Mouse (Mus musculus) stomach, postnatal 0 days (tissue): ENCODE measurements around the gene Col6a6. TPM values are rescaled to one million over a fixed set of nuclear protein-coding genes. Genes with fewer than 3 reads are reported as not detected.
"Not testable (repeated sequence)": the region's sequence is repeated elsewhere in the genome, so short reads cannot be mapped to it uniquely, and the experiment has no call there.

Experiments
- ATAC-seq: fragments of 200-750 bp; cut with Nextera tagmentation; 2 replicates; pipeline ENCODE4 v1.8.0; 2017; ENCODE audit not compliant: low FRiP score, low TSS enrichment
- DNase-seq: peaks from one replicate; pipeline ENCODE4 v3.0.0-alpha.2; 2016; ENCODE audit warnings: low spot score
- H3K27ac ChIP-seq: fragments of 300-500 bp; sonication (generic); replicated peaks from 2 replicates; pipeline ENCODE4 v1.5.1; 2014; ENCODE audit warnings: mild to moderate bottlenecking, control low read depth
- H3K27me3 ChIP-seq: fragments of 300-500 bp; sonication (generic); 2 replicates; pipeline ENCODE4 v1.6.1; 2014; ENCODE audit warnings: low read length; ENCODE audit not compliant: control insufficient read depth, insufficient read depth
- H3K36me3 ChIP-seq: fragments of 300-500 bp; sonication (generic); 2 replicates; pipeline ENCODE4 v1.6.1; 2014; ENCODE audit warnings: low read length, mixed read lengths; ENCODE audit not compliant: control insufficient read depth, insufficient read depth
- H3K4me1 ChIP-seq: fragments of 300-500 bp; sonication (generic); replicated peaks from 2 replicates; pipeline ENCODE4 v1.6.1; 2014; ENCODE audit warnings: antibody characterized with exemption; ENCODE audit not compliant: control insufficient read depth, insufficient read depth
- H3K4me2 ChIP-seq: fragments of 300-500 bp; sonication (generic); replicated peaks from 2 replicates; pipeline ENCODE4 v1.6.1; 2014; ENCODE audit warnings: low read depth, mild to moderate bottlenecking, control low read depth, moderate library complexity
- H3K4me3 ChIP-seq: fragments of 300-500 bp; sonication (generic); 2 replicates; pipeline ENCODE4 v1.5.1; 2014; ENCODE audit warnings: low read depth, low read length, control low read depth
- H3K9ac ChIP-seq: fragments of 300-500 bp; sonication (generic); 2 replicates; pipeline ENCODE4 v1.6.1; 2014; ENCODE audit warnings: mild to moderate bottlenecking, low read length, control low read depth, mixed read lengths
- H3K9me3 ChIP-seq: fragments of 300-500 bp; sonication (generic); 2 replicates; pipeline ENCODE4 v1.6.1; 2016; ENCODE audit warnings: low read length; ENCODE audit not compliant: control insufficient read depth
- CTCF ChIP-seq: IDR thresholded peaks from 2 replicates; pipeline ENCODE4 v1.5.1; 2016; ENCODE audit warnings: antibody characterized with exemption, low read depth, mild to moderate bottlenecking, moderate library complexity
- EP300 ChIP-seq: optimal IDR thresholded peaks from 2 replicates; pipeline ENCODE3; 2016; ENCODE audit warnings: antibody characterized with exemption
- WGBS: fragments of 180-500 bp; shearing (Covaris S2); extraction: QIAGEN DNeasy Blood & Tissue Kit; methylation state at CpG from one replicate; pipeline ENCODE4 v1.1.7; 2014; 5-methylcytosine and 5-hydroxymethylcytosine counted together
- polyA plus RNA-seq: library from polyadenylated mRNA; unstranded; fragments of >200 nt; fragmentation: Nextera tagmentation; extraction: Ambion mirVana; gene quantifications from 2 replicates; pipeline ENCODE4 v1.2.1, GENCODE M21; 2015

Col6a6 gene
- polyA plus RNA-seq, 1 experiment from 2014 or later, result 0.18 TPM

DNA sequence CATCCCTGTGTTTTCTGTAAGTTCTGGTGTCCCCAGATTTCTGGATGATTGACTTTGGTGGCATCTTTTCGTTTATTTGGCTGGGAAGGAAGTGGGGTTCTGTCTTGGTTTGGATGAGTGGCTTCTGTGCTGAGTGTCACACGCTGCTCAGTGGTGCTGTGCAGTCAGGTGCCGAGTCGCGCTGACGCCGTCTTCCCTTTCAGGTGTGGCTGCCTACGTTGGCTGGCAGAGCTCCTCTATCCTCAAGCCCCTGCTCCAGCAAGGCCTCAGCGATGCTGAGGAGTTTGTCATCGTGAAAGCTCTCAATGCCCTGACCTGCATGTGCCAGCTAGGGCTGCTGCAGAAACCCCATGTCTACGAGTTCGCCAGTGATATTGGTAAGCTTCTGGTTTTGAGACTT lies 169.7 kb downstream of the Col6a6 start:
- DNase-seq (no peak), ATAC-seq (no peak)
- Histone ChIP-seq H3K27me3 (no peaks in the 10 kb centered on the region), H3K9me3 (no peaks in the 10 kb centered on the region), H3K9ac (no peak overlapping the region), H3K4me3 (no peak overlapping the region), H3K4me1 (no peaks in the 10 kb centered on the region), H3K4me2 (no peak overlapping the region), H3K36me3 (peaks cover 12% of the 10 kb centered on the region), H3K27ac (no peak overlapping the region)
- WGBS, result 94% methylated on average over 12 of the region's 12 CpGs
- TF ChIP-seq CTCF (no peak), EP300 (no peak)

DNA sequence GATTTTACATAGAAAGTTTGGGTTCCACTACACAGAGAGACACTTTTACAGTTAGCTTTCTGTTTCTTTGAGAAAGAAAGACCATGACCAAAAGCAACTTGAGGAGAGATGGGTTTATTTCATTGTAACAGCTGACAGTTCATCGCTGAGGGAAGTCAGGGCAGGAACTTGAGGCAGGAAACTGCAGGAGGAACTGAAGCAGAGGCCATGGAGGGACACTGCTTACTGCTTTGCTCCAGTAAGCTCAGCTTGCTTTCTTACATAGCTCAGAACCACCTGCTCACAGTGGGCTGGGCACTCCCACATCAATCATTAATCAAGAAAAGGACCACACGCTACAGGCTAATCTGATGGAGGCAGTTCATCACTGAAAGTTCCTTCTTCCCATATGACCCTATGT lies 171.8 kb downstream of the Col6a6 start:
- Histone ChIP-seq H3K4me3 (no peak overlapping the region), H3K9me3 (no peaks in the 10 kb centered on the region), H3K27me3 (no peaks in the 10 kb centered on the region), H3K27ac (no peak overlapping the region), H3K36me3 (peaks cover 5% of the 10 kb centered on the region), H3K4me1 (no peaks in the 10 kb centered on the region), H3K4me2 (no peak overlapping the region), H3K9ac (no peak overlapping the region)
- 63% methylated on average over 2 of the region's 2 CpGs for WGBS
- TF ChIP-seq CTCF (no peak), EP300 (no peak)
- ATAC-seq (no peak), DNase-seq (no peak)

DNA sequence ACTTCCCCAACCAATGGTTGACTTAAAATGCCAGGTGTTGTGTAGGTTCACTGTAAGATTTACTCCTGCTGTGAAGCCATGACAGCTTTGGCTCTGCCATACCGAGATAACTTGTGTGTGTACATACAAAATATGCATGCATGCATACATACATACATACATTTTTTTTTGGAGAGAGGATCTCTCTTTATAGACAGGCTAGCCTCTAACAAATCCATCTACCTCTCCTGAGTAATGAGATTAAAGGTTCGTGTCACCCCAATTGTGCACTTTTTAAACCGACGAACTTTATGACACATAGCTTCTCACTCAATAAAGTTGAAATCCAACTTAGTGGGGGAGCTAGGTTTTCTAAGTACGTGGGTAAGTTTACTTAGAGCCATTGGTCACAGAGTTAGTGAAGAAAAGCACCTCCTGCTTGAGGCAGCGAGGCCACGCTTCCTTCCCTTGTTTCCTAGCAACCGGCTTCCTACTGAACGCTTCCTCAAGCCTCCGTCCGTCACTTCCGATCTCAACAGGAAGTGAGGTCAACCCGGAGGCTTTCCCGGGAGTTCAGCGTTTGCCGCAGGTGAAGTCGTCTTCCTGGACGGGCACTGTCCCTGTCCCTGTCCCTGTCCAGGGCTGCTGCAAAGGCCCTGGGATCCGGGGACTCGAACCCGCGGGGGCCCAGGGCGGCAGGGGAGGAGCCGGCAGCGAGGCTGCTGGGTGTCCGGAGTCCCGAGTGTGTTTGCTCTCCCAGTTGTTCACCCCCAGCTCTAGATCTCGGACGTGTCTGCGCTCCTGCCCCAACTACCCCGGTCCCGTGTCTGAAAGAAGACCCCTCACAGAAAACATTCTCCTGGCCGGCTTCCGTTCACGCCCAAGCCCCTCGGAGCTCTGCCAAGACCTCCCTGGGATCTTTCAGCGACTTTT lies 185.2 kb downstream of the Col6a6 start, which contains the start of gene Pik3r4:
TSS of gene Pik3r4 (plus strand) at position 519 of the 912 bp plus-strand sequence.
- ATAC-seq (peak; percentile 91), DNase-seq (peak; percentile 84)
- TF ChIP-seq CTCF (no peak), EP300 (no peak)
- Histone ChIP-seq H3K9ac (peak within 1 kb of the TSS; percentile 92), H3K27me3 (no peaks in the 10 kb centered on the region), H3K4me1 (0 out of 2 replicates have a peak, but pooled peaks cover 3% of the 10 kb centered on the region), H3K4me2 (peak within 1 kb of the TSS; percentile 85), H3K4me3 (peak within 1 kb of the TSS; percentile 87), H3K27ac (peak within 1 kb of the TSS; percentile 71; the same call in 1 of the 2 replicates), H3K36me3 (peaks cover 4% of the 10 kb centered on the region; the same call in 1 of the 2 replicates), H3K9me3 (no peaks in the 10 kb centered on the region)
- 6% methylated on average over 37 of the region's 37 CpGs for WGBS

DNA sequence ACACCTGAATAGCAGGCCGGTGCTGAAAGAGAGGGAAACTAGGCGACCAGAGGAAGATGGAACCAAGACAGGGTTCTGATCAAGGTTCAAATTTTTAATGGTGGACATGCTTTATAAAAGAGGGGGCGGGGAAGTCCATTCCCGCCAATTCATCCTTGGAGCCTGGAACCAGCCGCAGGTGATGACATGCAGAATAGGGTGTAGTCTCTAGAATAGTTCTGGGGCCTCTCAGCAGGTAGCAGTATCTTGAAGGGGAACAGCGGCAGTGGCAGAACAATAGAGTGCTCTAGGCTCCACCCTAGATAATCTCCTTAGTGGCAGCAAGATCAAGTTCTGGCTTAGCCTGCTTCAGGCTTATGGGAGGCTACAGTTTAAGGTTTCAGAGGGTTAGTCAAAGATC lies 186.6 kb downstream of the Col6a6 start:
- H3K4me1 ChIP-seq, H3K27ac ChIP-seq, H3K9ac ChIP-seq, H3K36me3 ChIP-seq, DNase-seq, ATAC-seq, H3K27me3 ChIP-seq, H3K9me3 ChIP-seq, H3K4me3 ChIP-seq, H3K4me2 ChIP-seq: not testable (repeated sequence)
- 68% methylated on average over 6 of the region's 6 CpGs for WGBS

Other genes starting within 250 kb of the Col6a6 start
- gene Pik3r4, start 185.2 kb downstream of the Col6a6 start, polyA plus RNA-seq, result 10.0 and 10.4 TPM in 2 replicates
- gene Col6a5, start 132.5 kb upstream of the Col6a6 start, polyA plus RNA-seq, result 2.9 and 3.4 TPM in 2 replicates